Mouse (Mus musculus) embryonic fibroblast, embryonic 13.5 days (primary cell): ENCODE results near the gene Sipa1l3. TPM values are rescaled to one million over a fixed set of nuclear protein-coding genes. Genes with fewer than 3 reads are reported as not detected.

Experiments
- H3K27ac ChIP-seq: 2 replicates; pipeline ENCODE4 v1.5.1; 2012; ENCODE audit warnings: low read length, control low read depth, inconsistent platforms; ENCODE audit not compliant: insufficient read depth
- H3K4me1 ChIP-seq: 2 replicates; pipeline ENCODE4 v1.6.1; 2011; ENCODE audit warnings: low read length; ENCODE audit not compliant: control insufficient read depth, insufficient read depth
- H3K4me3 ChIP-seq: 2 replicates; pipeline ENCODE4 v1.5.1; 2011; ENCODE audit warnings: mild to moderate bottlenecking, control low read depth, low read length; ENCODE audit not compliant: insufficient read depth
- CTCF ChIP-seq: IDR thresholded peaks from 2 replicates; pipeline ENCODE4 v1.5.1; 2011; ENCODE audit warnings: mild to moderate bottlenecking, control low read depth, low read length, moderate library complexity, borderline replicate concordance; ENCODE audit not compliant: insufficient read depth
- POLR2A ChIP-seq: IDR thresholded peaks from 2 replicates; pipeline ENCODE4 v1.6.1; 2011; ENCODE audit warnings: low read depth, mild to moderate bottlenecking, control low read depth, low read length, moderate library complexity
- polyA plus RNA-seq: library from polyadenylated mRNA; stranded (reverse); fragments of >200 nt; gene quantifications from 2 replicates; pipeline ENCODE4 v1.2.4, GENCODE M21; 2011; ENCODE audit warnings: low read depth; ENCODE audit not compliant: missing spikeins, insufficient read length

Gene Sipa1l3
- polyA plus RNA-seq, 1 experiment = 22.0 TPM

GRCm38 (mm10) chr7:29438204-29438603, 80.2 kb downstream of the Sipa1l3 start:
- H3K4me3 ChIP-seq = no peak overlapping the region
- TF ChIP-seq POLR2A = no peak
- no peak for TF ChIP-seq CTCF
- no peak overlapping the region for H3K27ac ChIP-seq
- H3K4me1 ChIP-seq = no peaks in the 10 kb centered on the region; the same call in 1 of the 2 replicates

- no peak overlapping the region for H3K27ac ChIP-seq
- no peak overlapping the region for H3K4me3 ChIP-seq
- peaks cover 4% of the 10 kb centered on the region; the same call in 1 of the 2 replicates for H3K4me1 ChIP-seq
- TF ChIP-seq CTCF (no peak), POLR2A (no peak)
Observed at GRCm38 (mm10) chr7:29437072-29437471, 81.4 kb downstream of the Sipa1l3 start.

- no peak overlapping the region for H3K27ac ChIP-seq
- TF ChIP-seq CTCF (no peak), POLR2A (no peak)
- H3K4me1 ChIP-seq = peaks cover 8% of the 10 kb centered on the region; the same call in 1 of the 2 replicates
- H3K4me3 ChIP-seq = no peak overlapping the region
Observed at GRCm38 (mm10) chr7:29434313-29435035, 84.0 kb downstream of the Sipa1l3 start.

- no peak for TF ChIP-seq POLR2A
- TF ChIP-seq CTCF = no peak
- Histone ChIP-seq H3K4me1 (peaks cover 8% of the 10 kb centered on the region; the same call in 1 of the 2 replicates), H3K27ac (no peak overlapping the region), H3K4me3 (no peak overlapping the region)
Observed at GRCm38 (mm10) chr7:29433725-29434124, 84.7 kb downstream of the Sipa1l3 start.

- TF ChIP-seq POLR2A (no peak), CTCF (no peak)
- Histone ChIP-seq H3K4me1 (peaks cover 8% of the 10 kb centered on the region; the same call in 1 of the 2 replicates), H3K27ac (no peak overlapping the region), H3K4me3 (no peak overlapping the region)
Observed at GRCm38 (mm10) chr7:29432947-29433553, 85.4 kb downstream of the Sipa1l3 start.

- Histone ChIP-seq H3K4me3 (no peak overlapping the region), H3K4me1 (peaks cover 8% of the 10 kb centered on the region; the same call in 1 of the 2 replicates), H3K27ac (no peak overlapping the region)
- TF ChIP-seq POLR2A (no peak), CTCF (no peak)
Observed at GRCm38 (mm10) chr7:29432180-29432946, 86.1 kb downstream of the Sipa1l3 start.

GRCm38 (mm10) chr7:29430739-29431211, 87.7 kb downstream of the Sipa1l3 start:
- H3K27ac ChIP-seq = no peak overlapping the region
- H3K4me1 ChIP-seq = peaks cover 8% of the 10 kb centered on the region; the same call in 1 of the 2 replicates

GRCm38 (mm10) chr7:29426056-29426455, 92.4 kb downstream of the Sipa1l3 start:
- H3K4me3 ChIP-seq = no peak overlapping the region
- H3K4me1 ChIP-seq = peaks cover 12% of the 10 kb centered on the region
- no peak overlapping the region for H3K27ac ChIP-seq
- TF ChIP-seq CTCF = no peak
- no peak for TF ChIP-seq POLR2A

More at GRCm38 (mm10) chr7:29430739-29431211, 87.7 kb downstream of the Sipa1l3 start:
- H3K4me3 ChIP-seq = no peak overlapping the region
- TF ChIP-seq POLR2A (no peak), CTCF (no peak)

- TF ChIP-seq POLR2A = no peak
- no peak for TF ChIP-seq CTCF
- Histone ChIP-seq H3K4me3 (no peak overlapping the region), H3K27ac (no peak overlapping the region), H3K4me1 (peaks cover 9% of the 10 kb centered on the region)
Observed at GRCm38 (mm10) chr7:29425413-29425827, 93.0 kb downstream of the Sipa1l3 start.
